Mouse (Mus musculus) brain, embryonic 14.5 days (tissue): ENCODE measurements around the gene Capn12. TPM values are rescaled to one million over a fixed set of nuclear protein-coding genes. Genes with fewer than 3 reads are reported as not detected.

ENCODE experiments used
- DNase-seq: peaks from one replicate; pipeline ENCODE4 v3.0.0-alpha.2; 2011; ENCODE audit warnings: low read depth
- CTCF ChIP-seq: fragments of 200-500 bp; IDR thresholded peaks from 2 replicates; pipeline ENCODE4 v1.5.1; 2012; ENCODE audit warnings: inconsistent platforms, mild to moderate bottlenecking, moderate library complexity, borderline replicate concordance; ENCODE audit not compliant: insufficient read depth, insufficient read length; ENCODE audit errors: extremely low read depth
- POLR2A ChIP-seq: fragments of 200-500 bp; IDR thresholded peaks from 2 replicates; pipeline ENCODE4 v1.6.1; 2012; ENCODE audit warnings: mild to moderate bottlenecking, inconsistent platforms, borderline replicate concordance; ENCODE audit not compliant: poor library complexity, insufficient read depth, insufficient read length, severe bottlenecking; ENCODE audit errors: extremely low read depth
- polyA plus RNA-seq: library from polyadenylated mRNA; depleted of rRNA; stranded (reverse); fragments of >200 nt; gene quantifications from 2 replicates; pipeline ENCODE4 v1.2.3, GENCODE M21; 2012

Gene Capn12
- polyA plus RNA-seq, 1 experiment, result 0.08 TPM

DNA sequence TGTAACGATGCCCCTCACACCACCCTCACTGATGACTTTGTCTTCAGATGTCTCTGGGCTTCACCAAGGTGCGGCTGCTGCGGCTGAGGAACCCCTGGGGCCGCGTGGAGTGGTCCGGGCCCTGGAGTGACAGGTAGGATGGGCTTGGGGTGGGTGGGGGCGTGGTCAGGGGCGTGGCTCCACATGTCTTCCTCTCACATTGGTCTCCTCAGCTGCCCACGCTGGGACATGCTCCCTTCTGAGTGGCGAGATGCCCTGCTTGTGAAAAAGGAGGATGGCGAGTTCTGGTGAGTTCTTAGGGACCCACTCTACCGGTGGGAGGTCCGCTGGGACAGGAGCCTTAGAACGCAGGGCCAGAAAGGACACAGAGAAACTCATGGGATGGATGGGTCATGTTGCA lies 5.3 kb downstream of the Capn12 start:
- TF ChIP-seq CTCF (no peak), POLR2A (no peak)
- no peak for DNase-seq

DNA sequence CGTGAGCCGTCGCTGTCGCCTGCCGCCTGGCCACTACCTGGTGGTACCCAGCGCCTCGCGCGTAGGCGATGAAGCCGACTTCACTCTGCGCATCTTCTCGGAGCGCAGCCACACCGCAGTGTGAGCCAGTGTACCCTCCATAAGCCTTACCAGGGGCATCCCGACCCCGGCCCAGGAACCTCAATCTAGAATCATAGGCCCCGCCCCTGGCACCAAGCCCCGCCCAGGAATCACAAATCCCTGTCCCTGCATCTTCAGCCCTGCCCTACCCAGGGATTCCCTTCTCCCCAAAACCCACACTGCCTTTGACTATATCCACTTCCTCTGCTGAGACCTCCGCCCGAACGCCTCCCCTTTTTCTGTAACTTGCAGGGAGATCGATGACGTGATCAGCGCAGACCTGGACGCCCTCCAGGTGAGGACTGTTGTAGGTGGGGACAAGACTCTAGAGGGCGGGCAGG lies 7.5 kb downstream of the Capn12 start:
- peak; percentile 26 for DNase-seq
- TF ChIP-seq POLR2A (no peak), CTCF (no peak)

DNA sequence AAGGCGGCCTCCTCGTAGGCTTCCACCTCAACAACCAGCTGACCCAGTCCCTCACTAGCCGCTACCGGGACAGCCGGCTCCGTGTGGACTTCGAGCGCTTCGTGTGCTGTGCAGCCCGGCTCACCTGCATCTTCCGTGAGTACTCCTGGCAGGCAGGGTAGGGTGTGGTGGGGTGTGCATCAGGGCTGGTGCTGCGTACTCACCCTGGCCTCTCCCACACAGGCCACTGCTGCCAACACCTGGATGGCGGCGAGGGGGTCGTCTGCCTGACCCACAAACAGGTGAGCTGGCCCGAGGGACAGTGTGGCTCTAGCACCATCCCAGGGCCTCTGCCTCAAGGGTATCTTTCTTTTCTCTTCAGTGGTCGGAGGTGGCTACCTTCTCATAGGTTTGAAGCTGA lies 11.4 kb downstream of the Capn12 start:
- DNase-seq, result no peak
- TF ChIP-seq POLR2A, result no peak
- TF ChIP-seq CTCF, result no peak

DNA sequence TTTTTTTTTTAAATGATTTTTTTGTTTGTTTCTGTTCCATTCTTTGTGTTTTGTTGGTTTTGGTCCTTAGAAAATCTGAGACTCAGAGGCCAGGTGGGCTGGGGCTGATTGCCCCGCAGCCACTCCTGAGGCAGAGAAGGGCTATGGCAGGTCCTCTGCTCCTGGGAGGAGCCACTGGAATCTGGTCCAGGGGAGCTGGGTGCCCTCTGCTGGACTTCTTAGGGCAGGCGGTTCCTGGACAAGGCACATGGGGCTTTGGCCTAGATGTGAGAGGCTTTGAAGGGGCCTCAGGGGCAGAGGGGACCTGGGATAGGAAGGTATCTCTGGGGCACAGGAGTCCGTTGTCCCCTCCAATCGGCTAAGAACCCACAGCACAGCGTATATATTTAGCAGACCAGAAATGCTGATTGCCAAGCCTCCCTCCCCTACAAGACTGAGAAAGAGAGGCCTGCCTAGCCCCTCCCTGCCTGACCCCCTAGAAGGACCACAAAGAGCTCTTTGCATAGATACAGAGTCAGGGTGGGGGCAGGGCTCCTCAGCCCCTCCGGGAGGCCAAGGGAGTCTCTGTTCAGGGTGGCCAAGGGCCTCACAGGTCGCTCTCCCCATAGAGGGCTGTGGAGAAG lies 12.5 kb downstream of the Capn12 start:
- TF ChIP-seq POLR2A (no peak), CTCF (peak; percentile 55)
- DNase-seq, result peak; percentile 54

DNA sequence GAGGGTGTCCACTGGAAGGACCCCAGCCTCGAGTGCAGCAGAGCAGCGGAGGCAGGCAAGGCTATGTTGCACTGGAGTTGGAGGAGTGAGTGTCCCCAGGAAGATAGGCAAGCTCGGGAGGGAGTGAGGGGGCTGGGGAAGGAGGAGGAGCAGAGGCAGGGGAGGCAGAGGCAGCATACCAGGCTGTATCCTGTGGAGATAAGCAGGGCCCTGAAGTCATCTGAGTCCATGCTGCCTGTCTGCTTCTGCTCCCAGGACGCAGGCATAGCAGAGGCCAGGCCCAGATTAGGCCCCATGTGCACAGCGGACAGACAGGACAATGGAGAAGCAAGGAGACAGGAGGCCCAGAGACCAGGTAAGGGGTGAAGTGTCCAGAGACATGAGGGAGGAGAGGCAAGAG lies 13.7 kb downstream of the Capn12 start:
- no peak for DNase-seq

DNA sequence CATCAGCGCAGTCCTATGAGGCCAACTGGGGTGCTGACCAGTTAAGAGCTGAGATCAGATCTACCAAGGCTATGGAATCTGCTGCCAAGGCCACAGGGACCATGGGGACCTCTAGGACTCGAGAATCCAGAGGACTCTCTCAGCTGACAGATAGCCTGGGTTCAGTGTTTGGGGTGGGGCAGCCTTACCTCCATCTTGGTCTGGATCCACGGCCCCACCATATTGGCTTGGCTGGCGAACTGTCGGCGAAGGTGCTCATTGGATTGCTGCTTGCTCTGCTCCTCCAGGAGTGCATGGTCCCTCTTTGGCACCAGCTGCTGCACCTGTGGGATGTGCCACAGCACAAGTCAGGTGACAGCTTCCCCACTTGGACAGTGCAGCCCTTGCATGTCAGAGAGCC lies 16.4 kb downstream of the Capn12 start:
- TF ChIP-seq CTCF, result no peak
- no peak for TF ChIP-seq POLR2A
- DNase-seq, result no peak

More for the DNA sequence above, 13.7 kb downstream of the Capn12 start:
- TF ChIP-seq CTCF, result no peak
- TF ChIP-seq POLR2A, result no peak

DNA sequence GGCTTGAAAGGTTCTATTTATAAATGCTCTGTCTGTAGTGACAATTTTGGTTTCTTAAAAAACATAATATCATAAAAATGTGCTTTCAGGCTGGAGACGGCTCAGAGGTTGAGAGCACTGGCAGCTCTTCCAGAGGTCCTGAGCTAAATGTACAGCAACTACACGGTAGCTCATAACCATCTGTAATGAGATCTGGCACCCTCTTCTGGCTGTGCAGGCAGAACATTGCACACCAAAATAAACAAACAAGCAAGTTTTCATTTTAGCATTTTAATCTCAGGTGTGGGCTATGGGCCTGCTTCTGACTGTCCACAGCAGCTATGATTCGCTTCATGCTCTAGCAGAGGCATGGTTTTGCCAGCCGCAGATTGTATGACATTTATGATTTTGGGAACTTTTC lies 18.8 kb downstream of the Capn12 start:
- TF ChIP-seq CTCF (peak; percentile 7; the same call in 1 of the 2 replicates), POLR2A (no peak)
- DNase-seq, result no peak

DNA sequence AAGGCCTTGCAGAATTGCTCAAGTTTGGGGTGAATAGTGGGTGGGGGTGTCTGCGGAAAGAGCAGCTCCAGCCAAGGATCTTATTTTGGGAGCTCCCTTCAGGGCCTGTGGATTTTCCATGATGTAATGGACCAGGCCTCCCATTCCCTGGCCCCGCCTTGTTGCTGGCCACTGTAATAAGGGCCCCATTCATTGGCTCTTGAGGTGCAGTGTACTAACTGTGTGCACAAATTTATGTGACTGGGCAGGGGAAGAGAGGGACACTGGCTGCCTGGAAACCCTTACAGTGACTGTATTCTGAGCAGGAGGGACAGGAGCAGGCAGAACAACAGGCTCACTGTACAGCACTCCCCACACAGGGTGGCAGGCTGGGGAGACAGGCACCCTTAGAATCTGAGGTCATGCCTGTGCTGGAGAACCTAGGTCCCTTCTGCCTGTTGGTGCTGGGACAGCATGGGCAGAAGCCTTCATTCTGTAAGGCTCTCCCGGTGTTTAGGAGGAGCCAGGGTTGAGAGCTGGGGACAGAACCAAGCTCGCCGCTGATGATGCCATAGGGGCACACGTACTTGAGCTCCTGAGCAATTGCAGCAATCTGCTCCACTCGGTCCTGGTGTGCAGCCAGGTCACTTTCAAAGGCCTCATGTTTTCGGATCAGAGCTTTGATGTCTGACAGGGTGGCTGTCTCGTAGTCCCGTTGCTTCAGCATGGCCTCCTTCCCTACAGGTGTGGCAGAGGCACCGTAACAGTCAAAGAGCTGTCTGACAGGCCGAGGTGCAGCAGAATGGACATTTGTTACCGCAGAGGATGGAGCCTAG lies 20.3 kb downstream of the Capn12 start:
- DNase-seq, result no peak
- TF ChIP-seq CTCF, result no peak
- TF ChIP-seq POLR2A, result no peak

DNA sequence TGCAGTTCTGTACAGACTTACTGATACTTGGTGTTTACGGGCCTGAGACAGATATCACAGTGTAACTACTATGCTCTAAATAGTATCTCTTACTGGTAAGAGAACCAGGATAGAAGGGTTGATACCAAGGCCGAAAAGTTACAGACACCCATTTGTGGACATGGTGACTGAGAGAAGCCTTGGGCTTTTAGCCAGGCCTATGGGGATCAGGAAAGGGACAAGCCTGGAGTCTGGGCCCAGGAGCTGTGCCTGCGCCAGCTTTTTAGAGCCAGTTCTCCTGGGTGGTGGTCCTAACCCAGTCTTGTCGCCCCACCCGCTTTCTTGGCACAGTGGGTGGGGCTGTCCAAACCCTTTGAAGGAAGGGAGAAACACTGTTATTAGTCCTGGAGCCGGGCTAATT lies 21.0 kb downstream of the Capn12 start:
- TF ChIP-seq CTCF, result no peak
- DNase-seq, result no peak

DNA sequence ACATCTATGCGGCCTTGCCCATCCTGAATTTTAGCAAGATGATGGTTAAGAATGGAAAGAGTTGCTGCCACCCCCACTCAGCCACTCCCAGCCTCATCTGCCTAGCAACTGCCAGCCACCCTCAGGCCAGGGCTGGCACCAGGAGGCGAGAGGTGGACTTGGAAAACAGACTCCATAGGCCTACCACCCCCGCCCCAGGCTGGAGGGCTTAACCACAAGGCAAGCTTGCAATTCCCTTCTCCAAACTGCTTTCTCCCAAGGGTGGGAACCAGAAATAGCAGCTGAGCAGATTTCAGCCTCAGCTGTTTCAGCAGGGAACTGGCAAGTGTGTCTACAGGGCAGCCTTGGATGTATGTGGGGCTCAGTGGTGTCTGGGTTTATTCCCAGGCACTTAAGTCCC lies 21.6 kb downstream of the Capn12 start:
- TF ChIP-seq CTCF (no peak), POLR2A (no peak)
- DNase-seq, result no peak

DNA sequence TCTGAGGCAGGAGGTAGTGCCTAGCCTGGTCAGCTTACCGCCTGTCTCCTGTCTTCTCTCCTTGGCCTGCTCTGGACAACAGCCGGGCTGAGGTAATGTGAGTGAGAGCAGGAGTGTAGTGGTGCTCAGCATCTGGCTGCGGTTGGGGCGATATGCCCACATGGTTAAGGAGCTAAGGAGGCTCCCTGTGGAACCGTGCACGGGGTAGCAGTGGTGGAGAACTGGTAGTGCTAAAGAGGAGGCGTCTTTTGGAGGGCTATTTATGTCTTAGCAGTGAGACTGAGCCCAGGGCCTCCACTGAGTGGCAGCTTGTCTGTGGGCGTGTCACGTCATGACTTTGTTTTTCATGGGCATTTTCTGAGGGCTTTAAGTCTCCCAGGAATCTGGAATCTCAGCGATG lies 22.6 kb downstream of the Capn12 start:
- TF ChIP-seq CTCF (no peak), POLR2A (no peak)
- no peak for DNase-seq

DNA sequence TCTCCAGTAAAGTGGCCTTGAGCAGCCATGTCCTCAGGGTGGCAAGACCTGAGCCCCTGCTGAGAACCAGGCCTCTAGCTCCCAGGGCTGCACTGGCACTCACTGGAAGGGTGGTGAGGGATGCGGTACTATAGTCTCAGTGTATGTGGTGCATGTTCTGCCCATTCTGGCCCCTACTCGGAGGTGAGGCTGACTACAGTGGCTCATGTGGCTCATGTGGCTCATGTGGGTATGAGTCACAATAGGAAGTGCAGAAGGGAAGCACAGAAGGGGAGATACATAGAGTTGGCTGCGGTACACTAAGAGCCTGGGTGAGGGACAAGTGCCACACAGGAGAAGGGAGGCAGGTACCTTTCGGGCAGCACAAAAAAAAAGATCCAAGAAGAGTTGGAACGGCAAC lies 26.0 kb downstream of the Capn12 start:
- DNase-seq, result no peak
- TF ChIP-seq POLR2A (no peak), CTCF (no peak)
